Mouse (Mus musculus) right cerebral cortex, postnatal 25 days (tissue): ENCODE measurements at regions not wholly inside any gene's neighbourhood (a gene's known extent, or its start where the extent isn't known, plus 50 kb on each side); places are given as distances from the start of the nearest gene placed in this dataset.

Source experiments
- DNase-seq: peaks from one replicate; pipeline ENCODE4 v3.0.0; 2022

GRCm38 (mm10) chr5:68572816-68573215 lies 541.2 kb downstream of the Grxcr1 start:
- no peak for DNase-seq

GRCm38 (mm10) chr5:68575827-68576226 lies 544.2 kb downstream of the Grxcr1 start:
- no peak for DNase-seq

GRCm38 (mm10) chr5:68578496-68578895 lies 546.9 kb downstream of the Grxcr1 start:
- DNase-seq, result no peak

- DNase-seq, result no peak
Measured at GRCm38 (mm10) chr5:68592423-68592822, 560.8 kb downstream of the Grxcr1 start.

- DNase-seq, result no peak
Measured at GRCm38 (mm10) chr5:68618451-68618850, 586.8 kb downstream of the Grxcr1 start.

GRCm38 (mm10) chr5:68635400-68635799 lies 603.8 kb downstream of the Grxcr1 start:
- DNase-seq, result peak; percentile 5

GRCm38 (mm10) chr5:68672834-68673233 lies 641.2 kb downstream of the Grxcr1 start:
- no peak for DNase-seq

GRCm38 (mm10) chr5:68701342-68701741 lies 640.1 kb downstream of the Kctd8 start:
- DNase-seq, result no peak

GRCm38 (mm10) chr5:68705411-68706080 lies 635.9 kb downstream of the Kctd8 start:
- DNase-seq, result no peak

GRCm38 (mm10) chr5:68726733-68727132 lies 614.7 kb downstream of the Kctd8 start:
- DNase-seq, result no peak

GRCm38 (mm10) chr5:68735186-68735585 lies 606.3 kb downstream of the Kctd8 start:
- no peak for DNase-seq

- DNase-seq, result no peak
Measured at GRCm38 (mm10) chr5:68750499-68750898, 591.0 kb downstream of the Kctd8 start.

GRCm38 (mm10) chr5:68753025-68753424 lies 588.5 kb downstream of the Kctd8 start:
- no peak for DNase-seq
